Mouse (Mus musculus) C2C12 (cell line): Measurements from ENCODE around the gene Ssty2. TPM values are rescaled to one million over a fixed set of nuclear protein-coding genes. Genes with fewer than 3 reads are reported as not detected.
"Not testable (repeated sequence)": the region's sequence is repeated elsewhere in the genome, so short reads cannot be mapped to it uniquely, and the experiment has no call there.

Source experiments
- H3K27me3 ChIP-seq: one replicate; pipeline ENCODE4 v1.6.1; 2011; ENCODE audit not compliant: control insufficient read depth, insufficient read depth, insufficient read length
- H3K36me3 ChIP-seq: one replicate; pipeline ENCODE4 v1.6.1; 2011; ENCODE audit not compliant: control insufficient read depth, insufficient read depth
- H3K4me3 ChIP-seq: one replicate; pipeline ENCODE4 v1.5.1; 2011; ENCODE audit warnings: mild to moderate bottlenecking, control low read depth; ENCODE audit not compliant: poor library complexity, insufficient read depth, severe bottlenecking
- H3K79me2 ChIP-seq: one replicate; pipeline ENCODE4 v1.6.1; 2011; ENCODE audit not compliant: control insufficient read depth, insufficient read depth
- H3K79me3 ChIP-seq: one replicate; pipeline ENCODE4 v1.6.1; 2011; ENCODE audit warnings: low read depth, control low read depth
- H3ac ChIP-seq: one replicate; pipeline ENCODE3; 2011; ENCODE audit warnings: low read depth; ENCODE audit not compliant: control insufficient read depth, insufficient read length
- long read RNA-seq, 2 experiments: library from polyadenylated mRNA; unstranded; transcript quantifications; one replicate each; pipeline ENCODE4 v2.0.0; 2019 to 2020
- polyA plus RNA-seq: library from polyadenylated mRNA; unstranded; fragments of >200 nt; fragmentation: generic; extraction: Trizol; gene quantifications from one replicate; pipeline ENCODE4 v1.2.1, GENCODE M21; 2012; ENCODE audit warnings: missing spikeins

The Ssty2 gene
- polyA plus RNA-seq = not detected
- long read RNA-seq, experiment 1 = 0 reads
- long read RNA-seq, experiment 2 = 0 reads

- H3K36me3 ChIP-seq, H3K27me3 ChIP-seq: not testable (repeated sequence)
Observed at GRCm38 (mm10) chrY:67047972-67048371, at the start of gene Ssty2. Gene Ssty2 (minus strand): TSS chrY:67048072.

More at GRCm38 (mm10) chrY:67047972-67048371, at the start of gene Ssty2:
- H3ac ChIP-seq, H3K79me3 ChIP-seq, H3K4me3 ChIP-seq, H3K79me2 ChIP-seq: not testable (repeated sequence)
